Mouse (Mus musculus): ENCODE results near the gene Hoxc12. TPM values are rescaled to one million over a fixed set of nuclear protein-coding genes. Genes with fewer than 3 reads are reported as not detected.

Hoxc12 gene
- total and polyA plus RNA-seq, 3 experiments: not detected

DNA sequence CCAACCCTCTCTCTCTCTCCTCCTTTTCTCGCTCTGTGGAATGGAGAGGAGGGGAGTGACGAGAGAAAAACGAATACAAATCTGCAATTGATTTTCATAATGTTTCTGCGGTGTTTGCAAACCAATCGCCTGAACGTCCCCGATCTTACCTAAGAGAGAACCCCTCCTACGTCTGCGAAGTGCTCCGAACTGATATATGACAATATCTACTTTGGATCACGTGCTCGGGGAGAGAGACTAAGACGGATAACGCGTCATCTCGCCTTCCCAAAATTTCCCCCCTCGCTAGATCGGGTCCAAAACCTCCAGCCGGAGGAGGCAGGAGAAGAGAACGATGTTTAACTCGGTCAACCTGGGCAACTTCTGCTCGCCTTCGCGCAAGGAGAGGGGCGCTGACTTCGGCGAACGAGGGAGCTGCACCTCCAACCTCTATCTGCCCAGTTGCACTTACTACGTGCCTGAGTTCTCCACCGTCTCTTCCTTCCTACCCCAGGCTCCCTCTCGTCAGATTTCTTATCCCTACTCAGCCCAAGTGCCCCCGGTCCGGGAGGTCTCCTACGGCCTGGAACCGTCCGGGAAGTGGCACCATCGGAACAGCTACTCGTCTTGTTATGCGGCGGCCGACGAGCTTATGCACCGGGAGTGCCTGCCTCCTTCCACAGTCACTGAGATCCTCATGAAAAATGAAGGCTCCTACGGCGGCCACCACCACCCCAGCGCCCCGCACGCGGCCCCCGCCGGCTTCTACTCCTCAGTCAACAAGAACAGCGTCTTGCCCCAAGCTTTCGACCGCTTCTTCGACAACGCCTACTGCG, 17.8 kb downstream of the Hoxc12 start, which contains the start of gene Hoxc11:
Hoxc11 (plus strand) TSS at position 236 of the 815 bp plus-strand sequence.
- H3K27me3 ChIP-seq (ENCODE audit: control insufficient read depth in 1 of 2, insufficient read depth in 2 of 2, low read length in 2 of 2): peaks cover 26 to 43% of the 10 kb centered on the region in 2 experiments
- H3K4me1 ChIP-seq (ENCODE audit: control insufficient read depth in 1 of 2, insufficient read depth in 2 of 2, low read length in 2 of 2): no peaks in the 10 kb centered on the region
- H3K4me3 ChIP-seq (ENCODE audit: control insufficient read depth in 1 of 2, insufficient read depth in 1 of 2, low read depth in 2 of 2, low read length in 2 of 2): no peak within 1 kb of the TSS
- H3K9me3 ChIP-seq (replicated peaks; ENCODE audit: insufficient read depth, low read length): no peaks in the 10 kb centered on the region
- no peak for DNase-seq (ENCODE audit: low read depth, low spot score)
- no peak for TF ChIP-seq MYB (IDR thresholded peaks at IDR 0.05; ENCODE audit: low read depth, low read length)
- no peak for TF ChIP-seq CHD1 (IDR thresholded peaks at IDR 0.05; ENCODE audit: low read depth, low read length)
- TF ChIP-seq ZC3H11A (IDR thresholded peaks at IDR 0.05; ENCODE audit: low read depth, low read length): no peak
- TF ChIP-seq ELF1 (IDR thresholded peaks at IDR 0.05; ENCODE audit: low read depth, low read length): no peak
- no peak for TF ChIP-seq USF2 (IDR thresholded peaks at IDR 0.05; ENCODE audit: borderline replicate concordance in 1 of 2, insufficient read depth in 1 of 2, low read depth in 1 of 2, low read length in 2 of 2)
- TF ChIP-seq MAFK (IDR thresholded peaks at IDR 0.05; ENCODE audit: borderline replicate concordance, low read depth, low read length): no peak
- TF ChIP-seq MYC (IDR thresholded peaks at IDR 0.05; ENCODE audit: low read depth, low read length): no peak
- TF ChIP-seq MXI1 (IDR thresholded peaks at IDR 0.05; ENCODE audit: low read depth, low read length): no peak
- no peak for TF ChIP-seq NRF1 (IDR thresholded peaks at IDR 0.05; ENCODE audit: insufficient read depth, low read depth, low read length, poor library complexity, severe bottlenecking)
- H3K79me2 ChIP-seq (ENCODE audit: control insufficient read depth, insufficient read depth, low read length, poor library complexity): no peaks in the 10 kb centered on the region
- no peak within 1 kb of the TSS for H3K9ac ChIP-seq (ENCODE audit: control insufficient read depth, low read depth, low read length, poor library complexity, severe bottlenecking)
- no peak within 1 kb of the TSS for H3K27ac ChIP-seq (ENCODE audit: control insufficient read depth, low read depth, low read length)
- no peaks in the 10 kb centered on the region for H3K36me3 ChIP-seq (ENCODE audit: control insufficient read depth in 1 of 2, insufficient read depth in 2 of 2, low read length in 2 of 2)

GRCm38 (mm10) chr15:102955007-102955382, 18.4 kb downstream of the Hoxc12 start:
- Histone ChIP-seq H3K27me3 (ENCODE audit: control insufficient read depth in 1 of 2, insufficient read depth in 2 of 2, low read length in 2 of 2) (peaks cover 28 to 49% of the 10 kb centered on the region in 2 experiments), H3K4me1 (ENCODE audit: control insufficient read depth in 1 of 2, insufficient read depth in 2 of 2, low read length in 2 of 2) (no peaks in the 10 kb centered on the region), H3K9ac (ENCODE audit: control insufficient read depth, low read depth, low read length, poor library complexity, severe bottlenecking) (no peak overlapping the region), H3K4me3 (ENCODE audit: control insufficient read depth in 1 of 2, insufficient read depth in 1 of 2, low read depth in 2 of 2, low read length in 2 of 2) (no peak overlapping the region), H3K9me3 (replicated peaks; ENCODE audit: insufficient read depth, low read length) (no peaks in the 10 kb centered on the region), H3K27ac (ENCODE audit: control insufficient read depth, low read depth, low read length) (no peak overlapping the region), H3K36me3 (ENCODE audit: control insufficient read depth in 1 of 2, insufficient read depth in 2 of 2, low read length in 2 of 2) (no peaks in the 10 kb centered on the region), H3K79me2 (ENCODE audit: control insufficient read depth, insufficient read depth, low read length, poor library complexity) (no peaks in the 10 kb centered on the region)
- no peak for DNase-seq (ENCODE audit: low read depth, low spot score)
- TF ChIP-seq ELF1 (IDR thresholded peaks at IDR 0.05; ENCODE audit: low read depth, low read length) (no peak), ZMIZ1 (IDR thresholded peaks at IDR 0.05; ENCODE audit: low read depth, low read length) (no peak), RCOR1 (IDR thresholded peaks at IDR 0.05; ENCODE audit: low read depth, low read length) (no peak), HCFC1 (IDR thresholded peaks at IDR 0.05; ENCODE audit: low read depth, low read length) (no peak), NELFE (IDR thresholded peaks at IDR 0.05; ENCODE audit: low read depth, low read length) (no peak)

All from MEL (cell line).